Mouse (Mus musculus) myocyte (in vitro differentiated cells): ENCODE data around the gene Man2a2. TPM values are rescaled to one million over a fixed set of nuclear protein-coding genes. Genes with fewer than 3 reads are reported as not detected.

Experiments used
- H3K27me3 ChIP-seq: one replicate; pipeline ENCODE4 v1.6.1; 2011; ENCODE audit not compliant: control insufficient read depth, insufficient read depth, insufficient read length
- H3K36me3 ChIP-seq: one replicate; pipeline ENCODE4 v1.6.1; 2011; ENCODE audit not compliant: control insufficient read depth, insufficient read depth
- H3K4me2 ChIP-seq: one replicate; pipeline ENCODE4 v1.6.1; 2011; ENCODE audit warnings: low read depth, control low read depth
- H3K4me3 ChIP-seq: one replicate; pipeline ENCODE4 v1.5.1; 2011; ENCODE audit warnings: mild to moderate bottlenecking, control low read depth, moderate library complexity
- H3K79me2 ChIP-seq: one replicate; pipeline ENCODE4 v1.6.1; 2011; ENCODE audit not compliant: control insufficient read depth, insufficient read depth
- H3ac ChIP-seq: one replicate; pipeline ENCODE4 v1.6.1; 2011; ENCODE audit not compliant: control insufficient read depth, insufficient read length
- CEBPB ChIP-seq: IDR thresholded peaks from 2 replicates; pipeline ENCODE4 v1.6.1; 2011; ENCODE audit warnings: mild to moderate bottlenecking, moderate library complexity; ENCODE audit not compliant: poor library complexity, insufficient read depth, severe bottlenecking
- E2F4 ChIP-seq: IDR thresholded peaks from one replicate; pipeline ENCODE4 v1.6.1; 2011; ENCODE audit warnings: mild to moderate bottlenecking, control low read depth, moderate library complexity; ENCODE audit not compliant: insufficient read depth
- MAX ChIP-seq: IDR thresholded peaks from one replicate; pipeline ENCODE4 v1.6.1; 2011; ENCODE audit warnings: low read depth, mild to moderate bottlenecking, control low read depth
- MYOD1 ChIP-seq, 3 experiments: IDR thresholded peaks; one replicate each; pipeline ENCODE4 v1.6.1; 2011; ENCODE audit warnings: control low read depth in 2 of 3, low read depth in 2 of 3, mild to moderate bottlenecking in 2 of 3, moderate library complexity in 1 of 3; ENCODE audit not compliant: insufficient read length in 2 of 3, control insufficient read depth in 1 of 3
- MYOG ChIP-seq, 3 experiments: IDR thresholded peaks; one replicate each; pipeline ENCODE4 v1.6.1; 2011; ENCODE audit warnings: control low read depth in 2 of 3, low read depth in 2 of 3, mild to moderate bottlenecking in 2 of 3; ENCODE audit not compliant: insufficient read length in 2 of 3, control insufficient read depth in 1 of 3, insufficient read depth in 1 of 3
- POLR2A ChIP-seq: IDR thresholded peaks from one replicate; pipeline ENCODE4 v1.6.1; 2011; ENCODE audit warnings: low read depth, mild to moderate bottlenecking, control low read depth, moderate library complexity; ENCODE audit not compliant: insufficient read length
- POLR2AphosphoS2 ChIP-seq: IDR thresholded peaks from one replicate; pipeline ENCODE4 v1.6.1; 2011; ENCODE audit warnings: low read depth, control low read depth; ENCODE audit not compliant: insufficient read length
- REST ChIP-seq: IDR thresholded peaks from one replicate; pipeline ENCODE4 v1.6.1; 2011; ENCODE audit warnings: mild to moderate bottlenecking, control low read depth, moderate library complexity; ENCODE audit not compliant: insufficient read depth, insufficient read length
- SRF ChIP-seq: IDR thresholded peaks from one replicate; pipeline ENCODE4 v1.6.1; 2011; ENCODE audit warnings: low read depth; ENCODE audit not compliant: control insufficient read depth, insufficient read length
- TCF12 ChIP-seq: IDR thresholded peaks from one replicate; pipeline ENCODE4 v1.6.1; 2011; ENCODE audit warnings: mild to moderate bottlenecking, control low read depth; ENCODE audit not compliant: poor library complexity, insufficient read depth, severe bottlenecking
- TCF3 ChIP-seq: IDR thresholded peaks from one replicate; pipeline ENCODE4 v1.6.1; 2011; ENCODE audit warnings: low read depth, control low read depth; ENCODE audit not compliant: insufficient read length
- USF1 ChIP-seq: IDR thresholded peaks from one replicate; pipeline ENCODE4 v1.6.1; 2011; ENCODE audit warnings: low read depth, mild to moderate bottlenecking, control low read depth, moderate library complexity
- polyA plus RNA-seq: library from polyadenylated mRNA; unstranded; fragments of >200 nt; fragmentation: generic; extraction: Trizol; gene quantifications from one replicate; pipeline ENCODE4 v1.2.1, GENCODE M21; 2012; ENCODE audit warnings: missing spikeins

Gene Man2a2
- polyA plus RNA-seq, 1 experiment = 35.7 TPM

GRCm38 (mm10) chr7:80370649-80371040 is 530 bp downstream of the Man2a2 start:
- no peaks in the 10 kb centered on the region for H3K27me3 ChIP-seq
- no peaks in the 10 kb centered on the region for H3K36me3 ChIP-seq
- peak overlapping the region; percentile 84 for H3K4me2 ChIP-seq
- H3K4me3 ChIP-seq = peak overlapping the region; percentile 41
- no peak for TF ChIP-seq SRF
- TF ChIP-seq CEBPB = no peak
- TF ChIP-seq USF1 = no peak
- peak; percentile 45 for TF ChIP-seq POLR2A
- TF ChIP-seq E2F4 = no peak
- TF ChIP-seq MYOD1 (IDR thresholded peaks at IDR 0.05; ENCODE audit: control insufficient read depth in 1 of 3, insufficient read length in 2 of 3, low read depth in 2 of 3) = no peak
- TF ChIP-seq MYOG (IDR thresholded peaks at IDR 0.05; ENCODE audit: control insufficient read depth in 1 of 3, insufficient read depth in 1 of 3, insufficient read length in 2 of 3, low read depth in 2 of 3) = peak in 1 of 3 experiments; percentile 28
- TF ChIP-seq MAX = no peak
- peak; percentile 31 for TF ChIP-seq POLR2AphosphoS2
- no peak for TF ChIP-seq REST
- no peak for TF ChIP-seq TCF3
- TF ChIP-seq TCF12 = no peak
- H3ac ChIP-seq = peak overlapping the region; percentile 62
- H3K79me2 ChIP-seq = no peaks in the 10 kb centered on the region

- Histone ChIP-seq H3K4me2 (peak overlapping the region; percentile 84), H3K79me2 (no peaks in the 10 kb centered on the region), H3ac (peak overlapping the region; percentile 62), H3K36me3 (no peaks in the 10 kb centered on the region), H3K4me3 (peak overlapping the region; percentile 41), H3K27me3 (no peaks in the 10 kb centered on the region)
- TF ChIP-seq MAX = no peak
- no peak for TF ChIP-seq MYOD1 (IDR thresholded peaks at IDR 0.05; ENCODE audit: control insufficient read depth in 1 of 3, insufficient read length in 2 of 3, low read depth in 2 of 3)
- no peak for TF ChIP-seq POLR2A
- TF ChIP-seq SRF = no peak
- TF ChIP-seq CEBPB = no peak
- TF ChIP-seq REST = no peak
- no peak for TF ChIP-seq E2F4
- TF ChIP-seq MYOG (IDR thresholded peaks at IDR 0.05; ENCODE audit: control insufficient read depth in 1 of 3, insufficient read depth in 1 of 3, insufficient read length in 2 of 3, low read depth in 2 of 3) = no peak
- no peak for TF ChIP-seq TCF3
- TF ChIP-seq TCF12 = no peak
- TF ChIP-seq POLR2AphosphoS2 = no peak
- no peak for TF ChIP-seq USF1
Observed at GRCm38 (mm10) chr7:80369967-80370431, 1.2 kb downstream of the Man2a2 start.

- H3K36me3 ChIP-seq = no peaks in the 10 kb centered on the region
- no peak overlapping the region for H3ac ChIP-seq
- no peaks in the 10 kb centered on the region for H3K79me2 ChIP-seq
- H3K4me2 ChIP-seq = peak overlapping the region; percentile 84
- H3K4me3 ChIP-seq = peak overlapping the region; percentile 41
- no peaks in the 10 kb centered on the region for H3K27me3 ChIP-seq
- TF ChIP-seq MYOD1 (IDR thresholded peaks at IDR 0.05; ENCODE audit: control insufficient read depth in 1 of 3, insufficient read length in 2 of 3, low read depth in 2 of 3) (no peak), REST (no peak), USF1 (no peak), POLR2A (no peak), E2F4 (no peak), SRF (no peak), MYOG (IDR thresholded peaks at IDR 0.05; ENCODE audit: control insufficient read depth in 1 of 3, insufficient read depth in 1 of 3, insufficient read length in 2 of 3, low read depth in 2 of 3) (no peak), MAX (no peak), TCF12 (no peak), CEBPB (no peak), POLR2AphosphoS2 (no peak), TCF3 (no peak)
Observed at GRCm38 (mm10) chr7:80369461-80369860, 1.7 kb downstream of the Man2a2 start.

GRCm38 (mm10) chr7:80368635-80369421 is 2.3 kb downstream of the Man2a2 start:
- Histone ChIP-seq H3K79me2 (no peaks in the 10 kb centered on the region), H3ac (no peak overlapping the region), H3K4me2 (no peak overlapping the region), H3K36me3 (no peaks in the 10 kb centered on the region), H3K27me3 (no peaks in the 10 kb centered on the region), H3K4me3 (no peak overlapping the region)
- TF ChIP-seq TCF3 = no peak
- no peak for TF ChIP-seq MYOD1 (IDR thresholded peaks at IDR 0.05; ENCODE audit: control insufficient read depth in 1 of 3, insufficient read length in 2 of 3, low read depth in 2 of 3)
- no peak for TF ChIP-seq E2F4
- no peak for TF ChIP-seq MAX
- no peak for TF ChIP-seq CEBPB
- TF ChIP-seq SRF = no peak
- no peak for TF ChIP-seq REST
- TF ChIP-seq POLR2AphosphoS2 = no peak
- no peak for TF ChIP-seq MYOG (IDR thresholded peaks at IDR 0.05; ENCODE audit: control insufficient read depth in 1 of 3, insufficient read depth in 1 of 3, insufficient read length in 2 of 3, low read depth in 2 of 3)
- no peak for TF ChIP-seq POLR2A
- TF ChIP-seq USF1 = no peak
- TF ChIP-seq TCF12 = no peak
